1 mouse cellular context compared by ENCODE assay signal in the genomic region with DNA sequence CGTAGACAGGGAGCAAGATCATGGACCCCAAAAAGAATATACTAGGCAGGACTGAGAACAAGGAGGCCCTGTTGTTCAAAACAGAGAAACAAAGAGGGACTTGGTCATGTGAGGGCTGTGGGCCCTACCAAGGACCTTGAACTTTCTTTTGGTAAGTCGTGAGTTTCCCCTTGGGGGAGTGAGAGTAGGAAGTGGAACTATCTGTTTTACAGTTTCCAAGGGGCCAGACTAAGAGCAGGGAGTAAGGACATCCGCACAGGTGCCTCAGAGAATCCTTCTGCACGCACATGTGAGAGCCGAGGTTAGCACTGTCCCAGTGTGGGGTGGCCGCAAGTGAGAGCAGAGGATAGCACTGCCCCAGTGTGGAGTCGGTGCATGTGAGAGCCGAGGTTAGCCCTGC.
TF ChIP-seq lines count a peak whose summit lies in the region.

No protein-coding gene starts in this region.

TF ChIP-seq in CH12.LX, 34 proteins besides CTCF, POLR2A, EP300 and RAD21 (continued from another document):
- no peak for TF ChIP-seq ZC3H11A (IDR thresholded peaks at IDR 0.05; ENCODE audit: low read depth, low read length)
- peak; percentile 38; the same call in 1 of the 2 replicates for TF ChIP-seq MAFK (IDR thresholded peaks at IDR 0.05; ENCODE audit: insufficient replicate concordance, low read length)
- no peak for TF ChIP-seq GABPA (IDR thresholded peaks at IDR 0.05; ENCODE audit: insufficient replicate concordance, low read depth, low read length)
